Mouse (Mus musculus): ENCODE measurements around the gene Asic2.

GRCm38 (mm10) chr11:81535121-81535717, 433.0 kb downstream of the Asic2 start:
- TF ChIP-seq POLR2A (IDR thresholded peaks at IDR 0.05; ENCODE audit: extremely low read depth, insufficient read depth, low read length) (no peak), CTCF (IDR thresholded peaks at IDR 0.05; ENCODE audit: low read depth, low read length) (no peak)

Data from liver, adult 2 months (tissue).